Mouse (Mus musculus) adrenal gland (tissue): ENCODE data around the gene Olfr1396.
"Not testable (repeated sequence)": the region's sequence is repeated elsewhere in the genome, so short reads cannot be mapped to it uniquely, and the experiment has no call there.

Experiments
- intact Hi-C: fragments of 180-260 bp; cut with DNase I; formaldehyde crosslinking; loops from one replicate; pipeline ENCODE4 v1.15.1; 2025

The Olfr1396 gene

DNA sequence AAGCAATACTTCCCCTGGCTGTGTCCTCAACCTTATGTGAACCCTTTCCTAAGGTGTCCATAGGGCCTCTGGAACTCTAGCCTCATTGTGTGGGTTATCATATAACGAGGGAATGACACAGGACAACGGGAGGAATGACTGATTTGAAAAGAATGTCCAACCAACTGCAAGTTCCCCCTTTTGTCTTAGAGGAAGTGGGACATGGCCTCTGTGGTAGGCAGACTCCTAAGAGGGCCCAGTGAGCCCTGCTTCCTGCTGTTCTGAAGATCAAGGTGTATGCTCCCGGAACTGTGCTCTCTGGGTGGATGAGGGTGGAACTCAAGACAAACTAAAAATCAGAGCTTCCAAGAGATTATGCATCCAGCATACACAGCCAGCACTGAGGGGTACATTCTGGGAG lies 54.6 kb downstream of the Olfr1396 start:
- intact Hi-C loops = not testable (repeated sequence)
